Mouse (Mus musculus): ENCODE measurements at regions not wholly inside any gene's neighbourhood (a gene's known extent, or its start where the extent isn't known, plus 50 kb on each side); places are given as distances from the start of the nearest gene placed in this dataset.

DNA sequence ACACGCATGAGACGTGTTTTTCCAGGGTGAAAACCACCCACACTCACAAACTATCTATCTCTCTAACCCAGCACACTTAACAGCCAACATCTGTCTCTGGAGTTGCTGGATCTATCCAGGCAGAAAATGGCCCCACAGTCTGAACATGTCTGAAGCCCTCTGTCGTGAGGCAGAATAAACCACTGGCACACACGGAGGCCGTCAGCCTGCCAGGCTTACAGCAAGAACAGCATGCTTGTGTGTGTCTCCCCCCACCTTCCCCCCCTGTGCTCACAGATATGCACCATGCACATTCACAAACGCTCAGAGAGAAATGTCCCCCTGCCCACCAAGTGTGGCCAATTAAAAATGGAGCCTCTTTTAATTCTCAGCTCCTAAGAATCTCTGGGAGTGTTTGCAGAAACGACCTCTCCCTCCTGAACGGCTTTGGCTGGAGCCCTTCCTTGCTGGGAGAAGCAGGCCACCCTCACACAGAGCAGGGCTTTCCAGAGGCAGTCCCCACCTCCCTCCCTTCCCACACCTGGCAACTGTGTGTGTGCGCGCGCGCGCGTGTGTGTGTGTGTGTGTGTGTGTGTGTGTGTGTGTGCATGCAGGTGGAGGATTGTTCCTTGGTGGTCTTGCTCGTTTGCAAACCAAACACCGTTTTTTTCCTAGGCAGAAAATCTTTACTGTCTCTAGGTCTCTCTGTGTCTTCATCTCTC is 88.7 kb downstream of the Edn3 start:
- no peak for ATAC-seq (replicated peaks in 1 of 2; ENCODE audit: insufficient read depth in 1 of 2, low FRiP score in 2 of 2, low TSS enrichment in 1 of 2, low read depth in 1 of 2, poor library complexity in 2 of 2, severe bottlenecking in 2 of 2)

DNA sequence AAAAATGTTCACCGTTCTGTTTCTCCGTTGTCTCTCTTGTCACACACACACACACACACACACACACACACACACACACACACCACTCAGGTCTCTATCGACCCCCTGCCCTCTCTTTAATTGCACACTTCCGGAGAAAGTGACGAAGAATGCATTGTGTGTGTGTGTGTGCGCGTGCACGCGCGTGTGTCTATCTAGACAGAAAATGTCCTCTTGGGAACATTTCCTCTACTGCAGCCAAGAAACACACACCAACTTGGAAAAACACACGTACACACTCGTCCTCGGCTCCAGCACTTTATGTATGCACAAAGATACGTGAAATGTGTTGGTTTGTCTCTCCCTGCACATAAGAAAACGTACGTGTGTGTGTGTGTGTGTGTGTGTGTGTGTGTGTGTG is 90.4 kb downstream of the Edn3 start:
- ATAC-seq (replicated peaks in 1 of 2; ENCODE audit: insufficient read depth in 1 of 2, low FRiP score in 2 of 2, low TSS enrichment in 1 of 2, low read depth in 1 of 2, poor library complexity in 2 of 2, severe bottlenecking in 2 of 2), result no peak

DNA sequence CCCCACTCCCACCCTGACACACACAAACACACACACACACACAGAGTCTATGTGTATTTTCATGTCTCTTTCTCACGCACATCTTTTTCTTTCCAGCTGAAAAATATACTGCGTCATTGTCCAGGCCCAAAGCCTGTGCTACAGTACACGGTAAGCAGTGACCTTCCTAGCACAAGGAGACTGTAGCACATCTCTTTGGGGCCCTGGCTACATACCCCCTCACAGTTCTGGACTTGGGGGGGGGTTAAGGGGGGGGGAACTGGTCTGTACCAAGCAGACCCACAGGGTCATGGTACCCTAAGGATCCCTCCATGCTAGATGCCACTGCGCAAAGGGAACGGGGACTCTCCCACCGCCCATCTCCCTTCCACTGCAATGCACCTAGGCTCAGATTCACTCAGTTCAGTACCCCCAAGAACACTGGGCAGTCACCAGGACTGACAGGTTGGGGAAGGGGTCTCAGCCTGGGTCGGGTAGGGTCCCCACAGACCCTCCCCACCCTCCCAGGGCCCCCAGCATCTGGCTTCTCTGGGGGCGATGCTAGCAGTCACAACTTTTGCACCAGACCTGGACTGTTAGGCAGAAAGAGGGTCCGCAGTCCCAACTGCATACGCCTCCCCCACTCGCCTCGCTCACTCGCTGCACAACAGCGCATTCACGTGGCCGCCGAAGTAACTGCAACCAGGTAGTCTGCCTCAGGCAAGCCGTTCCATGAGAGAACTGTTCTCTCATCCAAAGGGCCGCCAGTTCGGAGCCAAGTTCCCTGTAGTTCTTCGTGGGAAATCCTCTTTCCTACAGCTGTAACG is 91.3 kb downstream of the Edn3 start:
- ATAC-seq (replicated peaks in 1 of 2; ENCODE audit: insufficient read depth in 1 of 2, low FRiP score in 2 of 2, low TSS enrichment in 1 of 2, low read depth in 1 of 2, poor library complexity in 2 of 2, severe bottlenecking in 2 of 2), result peak; percentile 87 to 88

DNA sequence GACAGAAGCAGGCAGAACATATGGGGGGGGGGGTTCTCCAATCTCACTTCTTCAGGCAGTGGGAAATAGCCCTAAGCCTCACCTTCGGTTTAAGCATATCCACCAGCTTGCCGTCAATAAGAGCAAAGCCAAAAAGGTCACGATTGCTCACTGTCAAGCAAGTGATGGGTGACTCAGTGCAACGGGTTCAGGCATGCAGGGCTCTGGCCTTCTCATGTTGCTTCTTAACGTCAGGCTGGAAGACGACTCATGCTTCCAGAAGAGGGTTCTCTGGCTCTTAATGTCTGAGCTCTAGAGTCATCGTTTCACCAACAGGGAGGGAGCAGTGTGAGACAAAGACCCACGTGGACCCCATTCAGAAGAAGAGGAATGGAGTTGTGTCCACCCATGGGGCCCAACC is 93.4 kb downstream of the Edn3 start:
- no peak for ATAC-seq (replicated peaks in 1 of 2; ENCODE audit: insufficient read depth in 1 of 2, low FRiP score in 2 of 2, low TSS enrichment in 1 of 2, low read depth in 1 of 2, poor library complexity in 2 of 2, severe bottlenecking in 2 of 2)

DNA sequence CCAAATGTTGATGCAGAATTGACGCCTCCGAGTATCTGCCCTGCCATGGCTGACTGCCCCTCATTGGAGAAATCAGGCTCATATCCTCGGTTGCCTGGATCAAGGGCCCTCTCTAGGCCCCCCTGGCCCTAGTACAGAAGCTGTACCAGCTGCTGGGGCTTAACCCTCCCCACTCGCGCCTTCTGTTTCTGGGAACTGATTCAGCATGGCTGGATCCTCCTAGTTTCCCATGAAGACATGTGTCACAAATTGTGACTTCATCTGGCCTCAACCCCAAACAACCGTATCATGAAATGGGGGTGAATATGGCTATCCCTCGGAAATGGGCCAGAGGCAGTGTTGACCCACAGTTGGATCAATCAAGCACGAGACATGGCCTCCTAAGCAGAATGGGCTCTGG is 95.1 kb downstream of the Edn3 start:
- ATAC-seq (replicated peaks in 1 of 2; ENCODE audit: insufficient read depth in 1 of 2, low FRiP score in 2 of 2, low TSS enrichment in 1 of 2, low read depth in 1 of 2, poor library complexity in 2 of 2, severe bottlenecking in 2 of 2), result no peak

GRCm38 (mm10) chr2:174856135-174856534 is 95.7 kb downstream of the Edn3 start:
- ATAC-seq (replicated peaks in 1 of 2; ENCODE audit: insufficient read depth in 1 of 2, low FRiP score in 2 of 2, low TSS enrichment in 1 of 2, low read depth in 1 of 2, poor library complexity in 2 of 2, severe bottlenecking in 2 of 2), result no peak

GRCm38 (mm10) chr2:174858011-174858834 is 97.8 kb downstream of the Edn3 start:
- ATAC-seq (replicated peaks in 1 of 2; ENCODE audit: insufficient read depth in 1 of 2, low FRiP score in 2 of 2, low TSS enrichment in 1 of 2, low read depth in 1 of 2, poor library complexity in 2 of 2, severe bottlenecking in 2 of 2), result peak; percentile 46 to 73; a peak in 3 of 4 replicates

- ATAC-seq (replicated peaks in 1 of 2; ENCODE audit: insufficient read depth in 1 of 2, low FRiP score in 2 of 2, low TSS enrichment in 1 of 2, low read depth in 1 of 2, poor library complexity in 2 of 2, severe bottlenecking in 2 of 2), result no peak
Observed at GRCm38 (mm10) chr2:174858835-174859215, 98.4 kb downstream of the Edn3 start.

GRCm38 (mm10) chr2:174859533-174859932 is 99.1 kb downstream of the Edn3 start:
- peak; percentile 38 to 54; a peak in 3 of 4 replicates for ATAC-seq (replicated peaks in 1 of 2; ENCODE audit: insufficient read depth in 1 of 2, low FRiP score in 2 of 2, low TSS enrichment in 1 of 2, low read depth in 1 of 2, poor library complexity in 2 of 2, severe bottlenecking in 2 of 2)

DNA sequence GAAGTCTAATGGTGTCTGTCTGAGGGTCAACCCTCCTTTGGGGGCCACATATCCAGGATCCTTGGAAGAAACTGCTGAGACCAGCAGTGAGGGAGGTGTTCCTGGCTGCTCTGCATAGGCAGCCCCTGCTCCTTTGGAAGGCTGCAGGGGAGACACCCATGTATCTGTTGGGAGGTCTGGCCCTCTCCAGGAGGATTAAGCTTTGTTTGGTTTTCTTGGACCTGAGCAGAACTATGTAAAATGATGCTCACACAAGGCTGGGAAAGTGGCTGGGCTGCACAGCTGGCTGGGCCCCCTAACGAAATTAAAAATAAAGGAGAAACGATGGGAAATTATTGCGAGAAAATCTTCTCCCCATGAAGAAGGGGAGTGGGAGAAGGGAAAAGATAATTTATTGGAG is 104.2 kb downstream of the Edn3 start:
- ATAC-seq (replicated peaks in 1 of 2; ENCODE audit: insufficient read depth in 1 of 2, low FRiP score in 2 of 2, low TSS enrichment in 1 of 2, low read depth in 1 of 2, poor library complexity in 2 of 2, severe bottlenecking in 2 of 2), result no peak

- ATAC-seq (replicated peaks in 1 of 2; ENCODE audit: insufficient read depth in 1 of 2, low FRiP score in 2 of 2, low TSS enrichment in 1 of 2, low read depth in 1 of 2, poor library complexity in 2 of 2, severe bottlenecking in 2 of 2), result no peak
Observed at GRCm38 (mm10) chr2:174866546-174866945, 106.1 kb downstream of the Edn3 start.

GRCm38 (mm10) chr2:174867397-174867796 is 107.0 kb downstream of the Edn3 start:
- ATAC-seq (replicated peaks in 1 of 2; ENCODE audit: insufficient read depth in 1 of 2, low FRiP score in 2 of 2, low TSS enrichment in 1 of 2, low read depth in 1 of 2, poor library complexity in 2 of 2, severe bottlenecking in 2 of 2), result no peak

- ATAC-seq (replicated peaks in 1 of 2; ENCODE audit: insufficient read depth in 1 of 2, low FRiP score in 2 of 2, low TSS enrichment in 1 of 2, low read depth in 1 of 2, poor library complexity in 2 of 2, severe bottlenecking in 2 of 2), result no peak
Observed at GRCm38 (mm10) chr2:174868186-174868585, 107.8 kb downstream of the Edn3 start.

GRCm38 (mm10) chr2:174868743-174869369 is 108.4 kb downstream of the Edn3 start:
- no peak for ATAC-seq (replicated peaks in 1 of 2; ENCODE audit: insufficient read depth in 1 of 2, low FRiP score in 2 of 2, low TSS enrichment in 1 of 2, low read depth in 1 of 2, poor library complexity in 2 of 2, severe bottlenecking in 2 of 2)

GRCm38 (mm10) chr2:174870284-174870683 is 109.9 kb downstream of the Edn3 start:
- peak in 1 of 2 experiments; percentile 17; a peak in 1 of 4 replicates for ATAC-seq (replicated peaks in 1 of 2; ENCODE audit: insufficient read depth in 1 of 2, low FRiP score in 2 of 2, low TSS enrichment in 1 of 2, low read depth in 1 of 2, poor library complexity in 2 of 2, severe bottlenecking in 2 of 2)

GRCm38 (mm10) chr2:174871225-174871624 is 110.8 kb downstream of the Edn3 start:
- 0 out of 4 replicates have a peak, but pooled peaks of 1 of the 2 experiments have one; percentile 30 for ATAC-seq (replicated peaks in 1 of 2; ENCODE audit: insufficient read depth in 1 of 2, low FRiP score in 2 of 2, low TSS enrichment in 1 of 2, low read depth in 1 of 2, poor library complexity in 2 of 2, severe bottlenecking in 2 of 2)

- ATAC-seq (replicated peaks in 1 of 2; ENCODE audit: insufficient read depth in 1 of 2, low FRiP score in 2 of 2, low TSS enrichment in 1 of 2, low read depth in 1 of 2, poor library complexity in 2 of 2, severe bottlenecking in 2 of 2), result no peak
Observed at GRCm38 (mm10) chr2:174871844-174872243, 111.4 kb downstream of the Edn3 start.

Measured in hematopoietic stem cell, adult 5-6 weeks (primary cell).